Mouse (Mus musculus) myocyte (in vitro differentiated cells): ENCODE data around the gene D630045J12Rik.

Experiments used
- MYOD1 ChIP-seq, 3 experiments: IDR thresholded peaks; one replicate each; pipeline ENCODE4 v1.6.1; 2011; ENCODE audit warnings: control low read depth in 2 of 3, low read depth in 2 of 3, mild to moderate bottlenecking in 2 of 3, moderate library complexity in 1 of 3; ENCODE audit not compliant: insufficient read length in 2 of 3, control insufficient read depth in 1 of 3
- POLR2A ChIP-seq: IDR thresholded peaks from one replicate; pipeline ENCODE4 v1.6.1; 2011; ENCODE audit warnings: low read depth, mild to moderate bottlenecking, control low read depth, moderate library complexity; ENCODE audit not compliant: insufficient read length
- SRF ChIP-seq: IDR thresholded peaks from one replicate; pipeline ENCODE4 v1.6.1; 2011; ENCODE audit warnings: low read depth; ENCODE audit not compliant: control insufficient read depth, insufficient read length

DNA sequence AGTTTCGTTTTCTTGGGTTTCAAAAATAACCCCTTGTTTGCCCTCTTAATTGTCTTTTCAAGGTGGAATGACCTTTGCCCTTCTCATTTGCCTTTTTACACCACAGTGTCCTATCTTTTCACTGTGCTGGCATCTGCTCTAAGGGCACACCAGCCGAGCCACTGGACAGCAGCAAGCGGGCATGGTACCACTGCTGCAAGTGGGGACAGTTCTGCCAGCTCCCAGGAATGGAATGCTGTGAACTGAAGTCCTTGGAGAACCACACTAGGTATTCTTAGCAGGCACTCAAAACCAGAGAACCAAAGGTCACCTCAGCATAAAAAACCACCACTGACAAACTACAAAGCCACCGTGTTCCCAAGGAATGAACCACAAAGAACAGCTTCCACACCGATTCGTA is 131.0 kb downstream of the D630045J12Rik start:
- TF ChIP-seq POLR2A (no peak), MYOD1 (IDR thresholded peaks at IDR 0.05; ENCODE audit: control insufficient read depth in 1 of 3, insufficient read length in 2 of 3, low read depth in 2 of 3) (no peak), SRF (no peak)
